Mouse (Mus musculus) brown adipose tissue, adult 24 weeks (tissue): ENCODE results near the gene Rab8a. TPM values are rescaled to one million over a fixed set of nuclear protein-coding genes. Genes with fewer than 3 reads are reported as not detected.
"Not testable (repeated sequence)": the region's sequence is repeated elsewhere in the genome, so short reads cannot be mapped to it uniquely, and the experiment has no call there.

Experiments used
- H3K27ac ChIP-seq: fragments of 200-500 bp; replicated peaks from 2 replicates; pipeline ENCODE4 v1.5.1; 2012; ENCODE audit warnings: low read depth, mild to moderate bottlenecking, low read length
- H3K4me1 ChIP-seq: fragments of 200-500 bp; 2 replicates; pipeline ENCODE4 v1.6.1; 2012; ENCODE audit warnings: low read length, mixed read lengths; ENCODE audit not compliant: control insufficient read depth, insufficient read depth, insufficient read length
- H3K4me3 ChIP-seq: fragments of 200-500 bp; 2 replicates; pipeline ENCODE4 v1.5.1; 2012; ENCODE audit warnings: low read depth, mild to moderate bottlenecking, low read length, moderate library complexity; ENCODE audit not compliant: insufficient read depth
- polyA plus RNA-seq: library from polyadenylated mRNA; stranded (reverse); fragments of >200 nt; gene quantifications from 2 replicates; pipeline ENCODE4 v1.2.4, GENCODE M21; 2012; ENCODE audit not compliant: missing spikeins, insufficient read depth, insufficient read length

The Rab8a gene
- polyA plus RNA-seq, result 33.8 and 56.6 TPM in 2 replicates

DNA sequence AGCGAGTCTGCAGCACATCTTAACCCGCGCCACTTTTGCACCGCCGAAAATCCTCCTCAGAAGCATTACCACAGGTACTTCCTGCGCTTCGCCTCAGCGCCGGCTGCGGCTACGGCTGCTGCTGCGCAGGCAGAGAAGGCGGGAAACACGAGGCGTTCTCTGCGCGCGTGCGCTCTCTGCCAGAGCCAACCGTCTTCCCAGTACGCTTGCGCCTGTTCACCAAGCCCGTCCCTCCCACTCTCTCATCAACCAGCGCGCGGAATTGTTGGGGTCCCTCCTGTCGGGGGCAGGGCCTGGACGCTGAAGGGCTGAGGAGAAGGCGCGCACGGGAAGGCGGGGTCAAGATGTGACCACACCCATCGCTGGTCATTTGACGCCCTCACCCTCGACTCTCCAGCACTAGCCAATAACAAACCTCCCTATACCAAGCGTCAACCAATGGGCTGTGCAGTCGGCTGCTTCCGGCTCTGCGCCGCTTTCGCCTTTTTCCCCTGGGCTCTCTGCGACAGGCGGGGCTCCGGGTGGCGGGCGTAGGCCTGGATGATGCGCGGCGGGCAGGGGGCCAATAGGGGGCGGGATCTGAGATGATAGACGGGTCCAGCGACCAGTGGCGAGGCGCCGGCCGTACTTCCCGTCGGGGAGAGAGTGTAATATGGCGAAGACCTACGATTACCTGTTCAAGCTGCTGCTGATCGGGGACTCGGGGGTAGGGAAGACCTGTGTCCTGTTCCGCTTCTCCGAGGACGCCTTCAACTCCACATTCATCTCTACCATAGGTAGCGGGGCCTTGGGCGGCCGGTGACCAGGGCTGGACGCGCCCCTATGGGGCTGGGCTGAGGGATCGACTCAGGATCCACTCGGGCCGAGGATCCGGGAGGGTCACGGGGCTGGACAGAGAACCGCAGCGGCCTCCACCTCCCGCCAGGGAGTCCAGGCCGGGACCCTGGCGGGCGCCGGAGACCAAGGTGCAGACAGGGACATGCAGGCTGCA is at the start of gene Rab8a:
Rab8a (plus strand) TSS at position 494 of the 991 bp plus-strand sequence.
- Histone ChIP-seq H3K4me3 (peak within 1 kb of the TSS; percentile 85), H3K27ac (peak within 1 kb of the TSS; percentile 78), H3K4me1 (peaks cover 7% of the 10 kb centered on the region)

DNA sequence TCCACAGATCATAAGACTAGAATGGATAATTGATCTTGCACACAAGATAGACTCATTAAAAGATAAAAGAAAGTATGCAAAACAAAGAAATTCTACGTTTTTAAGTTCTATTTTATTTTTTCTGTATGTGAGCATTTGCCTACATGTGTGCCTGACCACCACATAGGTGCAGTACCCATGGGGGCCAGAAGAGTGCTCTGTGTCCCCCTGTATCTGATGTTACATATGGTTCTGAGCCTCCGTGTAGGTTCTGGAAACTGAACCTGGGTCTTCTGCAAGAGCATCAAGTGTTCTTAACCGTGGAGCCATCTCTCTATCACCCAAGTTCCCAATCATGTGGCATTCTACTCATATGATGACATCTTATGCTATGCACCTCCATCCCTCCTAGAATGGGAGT is 48.5 kb upstream of the Rab8a start:
- Histone ChIP-seq H3K4me3 (no peak overlapping the region), H3K27ac (no peak overlapping the region)

DNA sequence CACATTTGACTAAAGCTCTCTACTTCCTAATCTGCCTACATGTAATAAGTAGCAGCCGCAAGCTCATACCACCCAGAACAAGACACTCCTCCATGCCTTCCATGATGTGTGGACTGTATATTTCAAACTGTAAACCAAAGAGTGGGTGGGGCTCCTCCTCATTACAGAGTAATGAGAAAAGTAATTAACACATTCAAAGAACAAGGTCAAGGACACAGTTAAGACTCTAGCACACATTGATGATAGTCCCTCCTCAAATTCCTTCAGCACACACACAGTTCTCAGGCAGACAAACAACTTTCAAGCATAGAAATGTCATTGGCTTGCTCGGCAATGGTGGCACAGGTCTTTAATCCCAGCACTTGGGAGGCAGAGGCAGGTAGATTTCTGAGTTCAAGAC is 45.8 kb upstream of the Rab8a start:
- H3K27ac ChIP-seq, result no peak overlapping the region
- H3K4me3 ChIP-seq, result no peak overlapping the region
- no peaks in the 10 kb centered on the region for H3K4me1 ChIP-seq

More for the DNA sequence above, 48.5 kb upstream of the Rab8a start:
- H3K4me1 ChIP-seq, result no peaks in the 10 kb centered on the region

DNA sequence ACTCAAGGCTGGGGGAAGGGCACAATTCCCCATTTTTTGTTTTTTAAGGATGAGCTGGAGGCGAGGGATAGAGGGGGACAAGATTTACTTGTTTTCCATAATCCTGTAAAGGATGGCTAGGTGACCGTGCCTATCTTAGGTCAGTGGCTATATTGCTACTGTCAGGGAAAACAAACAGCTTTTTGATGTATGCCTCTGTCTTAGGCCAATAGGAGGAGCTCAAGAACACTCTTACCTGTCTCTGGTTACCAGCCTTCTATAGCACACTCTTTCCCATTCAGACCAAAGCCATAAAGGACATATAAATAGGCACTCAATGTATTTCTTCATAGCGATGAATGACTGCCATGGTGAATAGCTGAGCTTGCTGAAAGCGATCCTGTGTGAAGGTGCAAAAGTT is 42.4 kb upstream of the Rab8a start:
- no peak overlapping the region for H3K4me3 ChIP-seq
- H3K4me1 ChIP-seq, result no peaks in the 10 kb centered on the region
- H3K27ac ChIP-seq, result no peak overlapping the region

DNA sequence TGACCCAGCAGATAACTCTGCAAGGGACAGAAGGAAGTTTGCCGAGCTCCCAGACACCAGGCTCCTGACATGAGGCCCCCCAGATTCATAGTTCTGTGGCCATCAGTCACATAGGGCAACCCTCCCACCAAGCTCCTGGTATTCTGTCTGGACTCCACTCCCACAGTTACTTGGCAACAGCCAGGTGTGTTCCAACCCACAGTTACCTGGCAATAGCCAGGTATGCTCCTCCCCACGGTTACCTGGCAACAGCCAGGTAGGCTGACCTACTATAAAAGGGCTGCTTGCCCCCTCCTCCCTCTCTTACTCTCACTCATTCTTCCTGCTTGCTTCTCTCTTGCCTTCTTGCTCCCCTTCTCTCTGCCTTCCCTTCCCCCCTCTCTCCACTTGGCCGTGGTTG is 39.5 kb upstream of the Rab8a start:
- H3K27ac ChIP-seq, H3K4me3 ChIP-seq, H3K4me1 ChIP-seq: not testable (repeated sequence)

DNA sequence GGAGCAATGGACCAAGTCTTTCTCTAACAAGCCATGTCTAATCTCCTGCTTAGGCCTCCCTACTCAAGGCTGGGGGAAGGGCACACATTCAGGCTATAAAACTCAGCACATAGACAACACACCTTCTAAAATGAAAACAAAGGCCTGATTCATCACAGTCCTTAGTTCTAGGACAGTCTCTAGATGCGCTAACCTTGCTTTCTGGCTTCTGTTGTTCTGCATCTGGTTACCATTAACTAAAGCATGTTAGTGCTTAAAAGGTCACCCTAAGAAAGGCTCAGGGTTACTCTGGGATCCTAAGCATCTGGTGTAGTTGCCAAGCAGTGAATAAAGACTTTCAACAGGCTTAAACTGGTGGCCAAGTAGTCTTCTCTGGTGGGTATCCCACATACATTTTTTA is 39.0 kb upstream of the Rab8a start:
- Histone ChIP-seq H3K4me1 (no peaks in the 10 kb centered on the region), H3K4me3 (no peak overlapping the region), H3K27ac (no peak overlapping the region)

DNA sequence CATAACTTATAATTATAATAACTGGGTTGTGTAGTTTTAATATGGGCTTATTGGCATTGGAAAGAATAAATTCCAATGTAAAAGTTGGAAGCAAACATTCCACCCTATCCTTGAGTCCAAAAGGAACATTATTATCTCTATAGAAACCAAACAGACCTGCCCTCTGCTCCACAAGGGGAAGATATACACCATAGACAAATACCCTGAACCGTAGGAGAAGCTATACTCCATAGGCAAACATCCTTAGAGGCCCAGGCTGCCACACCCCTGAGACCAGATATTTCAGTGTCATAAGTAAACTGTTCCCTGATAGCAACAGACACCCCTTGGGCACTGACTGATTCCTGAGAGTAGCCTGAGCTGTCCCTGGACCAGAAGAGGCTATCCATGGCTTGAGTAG is 33.2 kb upstream of the Rab8a start:
- Histone ChIP-seq H3K27ac (no peak overlapping the region), H3K4me1 (0 out of 2 replicates have a peak, but pooled peaks cover 8% of the 10 kb centered on the region), H3K4me3 (no peak overlapping the region)

DNA sequence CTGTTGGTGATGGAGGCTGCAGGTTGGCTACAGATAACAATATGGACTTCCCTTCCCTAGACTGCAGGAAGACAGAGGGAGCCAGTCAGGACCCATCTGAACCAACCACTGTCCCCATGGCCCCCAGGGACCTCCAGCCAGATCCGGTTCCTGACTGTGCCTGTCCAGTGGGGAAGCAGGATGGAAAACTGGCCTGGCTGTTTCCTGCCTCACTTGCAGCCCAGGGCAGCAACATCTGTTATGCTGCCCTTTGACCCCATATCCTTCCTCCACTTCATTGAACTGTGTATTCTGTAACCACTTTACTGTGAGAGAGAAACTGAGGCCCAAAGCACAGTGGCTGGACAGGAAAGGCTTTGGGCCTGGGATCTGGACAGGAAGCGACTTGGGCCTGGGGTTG is 29.7 kb upstream of the Rab8a start:
- Histone ChIP-seq H3K4me3 (no peak overlapping the region), H3K27ac (peak overlapping the region; percentile 55), H3K4me1 (0 out of 2 replicates have a peak, but pooled peaks cover 9% of the 10 kb centered on the region)

DNA sequence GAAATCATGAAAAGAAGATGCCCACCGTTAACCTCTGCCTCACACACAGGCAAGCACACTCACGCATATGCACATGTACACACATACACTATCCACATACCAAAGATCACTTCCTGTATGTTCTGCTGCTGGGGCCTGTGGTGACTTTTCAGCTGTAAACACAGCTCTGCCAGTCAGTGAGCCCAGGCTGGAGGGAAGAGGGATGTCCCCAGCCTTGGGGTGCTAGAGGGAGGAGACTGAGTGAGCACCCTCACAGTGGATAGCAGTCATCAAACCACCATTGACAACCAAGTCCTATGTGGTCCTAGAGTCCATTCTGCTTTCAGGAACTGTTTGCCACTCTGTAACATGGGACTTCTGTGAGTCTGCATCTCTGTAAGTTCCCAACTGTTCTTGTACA is 29.1 kb upstream of the Rab8a start:
- Histone ChIP-seq H3K4me1 (0 out of 2 replicates have a peak, but pooled peaks cover 9% of the 10 kb centered on the region), H3K4me3 (no peak overlapping the region), H3K27ac (peak overlapping the region; percentile 55)

DNA sequence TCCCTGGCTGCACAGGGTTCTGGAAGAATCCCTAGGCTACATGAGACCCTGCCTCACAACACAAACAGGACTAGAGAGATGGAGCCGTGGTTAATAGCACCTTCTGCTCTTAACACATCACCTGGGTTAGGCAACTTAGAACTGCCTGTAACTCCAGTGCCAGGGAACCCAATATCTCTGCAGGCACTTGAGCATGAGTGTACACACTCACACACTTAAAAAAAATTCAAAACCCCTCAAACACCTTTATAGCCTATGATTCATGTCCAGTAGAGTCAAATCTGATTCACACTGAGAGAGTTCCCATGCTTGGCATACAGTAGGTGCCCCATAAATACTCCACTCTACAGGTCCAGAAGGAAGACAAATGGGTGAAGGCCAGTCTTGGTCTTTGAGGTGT is 28.6 kb upstream of the Rab8a start:
- Histone ChIP-seq H3K4me3 (no peak overlapping the region), H3K27ac (no peak overlapping the region), H3K4me1 (peaks cover 10% of the 10 kb centered on the region; the same call in 1 of the 2 replicates)

DNA sequence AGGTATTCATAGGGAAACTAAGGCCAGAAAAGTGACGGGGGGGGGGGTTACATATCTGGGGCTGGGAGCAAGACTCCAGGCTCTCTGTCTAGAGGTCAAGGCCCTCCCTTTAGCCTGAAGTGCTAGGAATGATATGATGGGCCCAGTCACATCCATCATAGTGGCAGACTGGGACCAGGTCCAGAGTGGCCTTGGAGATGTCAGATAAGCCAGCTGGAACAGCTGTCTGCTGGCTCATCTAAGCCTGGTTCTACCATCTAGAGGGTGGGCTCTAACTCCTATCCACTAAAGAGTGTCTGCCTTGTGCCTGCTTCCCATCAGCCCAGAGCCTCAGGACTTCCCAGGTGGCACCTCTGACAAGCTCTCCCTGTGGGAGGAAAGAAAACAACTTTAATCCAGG is 28.1 kb upstream of the Rab8a start:
- Histone ChIP-seq H3K27ac (no peak overlapping the region), H3K4me1 (peaks cover 14% of the 10 kb centered on the region; the same call in 1 of the 2 replicates), H3K4me3 (no peak overlapping the region)

DNA sequence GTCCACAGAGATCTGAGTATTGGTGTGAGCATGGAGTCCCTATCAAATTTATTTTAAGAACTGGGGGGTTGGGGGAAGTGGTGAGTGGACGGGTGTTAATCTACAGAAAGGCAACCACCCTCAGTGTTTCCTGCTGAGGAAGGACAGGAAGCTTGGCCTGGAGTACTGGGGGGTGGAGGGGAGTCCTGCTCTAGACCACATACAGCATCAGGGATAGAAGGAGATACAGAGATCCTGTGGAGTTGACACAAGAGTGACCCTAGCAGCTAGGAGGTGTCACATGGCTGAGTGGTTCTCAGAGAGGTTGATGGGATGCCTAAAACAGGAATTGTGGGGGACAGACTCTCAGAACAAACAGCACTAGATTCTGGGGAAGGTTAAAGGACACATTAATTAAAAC is 27.5 kb upstream of the Rab8a start:
- peaks cover 16% of the 10 kb centered on the region; the same call in 1 of the 2 replicates for H3K4me1 ChIP-seq
- H3K27ac ChIP-seq, result no peak overlapping the region
- H3K4me3 ChIP-seq, result no peak overlapping the region

DNA sequence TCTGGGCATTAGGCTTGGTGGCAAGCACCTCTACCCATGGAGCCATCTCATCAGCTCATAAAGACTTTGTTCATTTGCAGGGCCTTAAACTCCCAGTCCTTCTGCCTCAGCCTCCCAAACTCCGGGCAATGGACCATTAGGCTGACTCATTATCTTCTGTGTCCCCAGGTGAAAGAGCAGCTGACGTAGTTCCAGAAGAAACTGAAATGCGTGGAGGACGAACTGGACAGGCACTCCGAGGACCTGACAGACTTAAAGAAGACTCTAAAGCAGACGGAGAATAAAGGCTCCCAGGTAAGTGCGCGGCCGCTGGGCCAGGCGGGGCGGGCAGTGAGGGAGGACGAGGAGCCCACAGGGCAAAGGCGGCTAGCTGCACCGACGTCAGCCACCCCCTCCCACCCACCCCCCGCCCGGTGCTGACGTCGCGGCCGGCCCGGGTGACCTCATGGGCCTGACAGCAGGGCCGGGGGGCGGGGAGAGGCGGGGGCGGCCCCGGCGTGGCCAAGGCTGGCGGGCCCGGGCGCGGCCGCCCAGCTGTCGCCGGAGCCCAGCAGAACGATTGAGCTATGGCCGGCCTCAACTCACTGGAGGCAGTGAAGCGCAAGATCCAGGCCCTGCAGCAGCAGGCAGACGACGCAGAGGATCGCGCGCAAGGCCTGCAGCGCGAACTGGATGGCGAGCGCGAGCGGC is 26.1 kb upstream of the Rab8a start, which contains the start of gene Tpm4:
Tpm4 (plus strand) TSS at position 220 of the 690 bp plus-strand sequence.
- Histone ChIP-seq H3K27ac (peak within 1 kb of the TSS; percentile 100), H3K4me3 (peak within 1 kb of the TSS; percentile 98), H3K4me1 (peaks cover 16% of the 10 kb centered on the region; the same call in 1 of the 2 replicates)

DNA sequence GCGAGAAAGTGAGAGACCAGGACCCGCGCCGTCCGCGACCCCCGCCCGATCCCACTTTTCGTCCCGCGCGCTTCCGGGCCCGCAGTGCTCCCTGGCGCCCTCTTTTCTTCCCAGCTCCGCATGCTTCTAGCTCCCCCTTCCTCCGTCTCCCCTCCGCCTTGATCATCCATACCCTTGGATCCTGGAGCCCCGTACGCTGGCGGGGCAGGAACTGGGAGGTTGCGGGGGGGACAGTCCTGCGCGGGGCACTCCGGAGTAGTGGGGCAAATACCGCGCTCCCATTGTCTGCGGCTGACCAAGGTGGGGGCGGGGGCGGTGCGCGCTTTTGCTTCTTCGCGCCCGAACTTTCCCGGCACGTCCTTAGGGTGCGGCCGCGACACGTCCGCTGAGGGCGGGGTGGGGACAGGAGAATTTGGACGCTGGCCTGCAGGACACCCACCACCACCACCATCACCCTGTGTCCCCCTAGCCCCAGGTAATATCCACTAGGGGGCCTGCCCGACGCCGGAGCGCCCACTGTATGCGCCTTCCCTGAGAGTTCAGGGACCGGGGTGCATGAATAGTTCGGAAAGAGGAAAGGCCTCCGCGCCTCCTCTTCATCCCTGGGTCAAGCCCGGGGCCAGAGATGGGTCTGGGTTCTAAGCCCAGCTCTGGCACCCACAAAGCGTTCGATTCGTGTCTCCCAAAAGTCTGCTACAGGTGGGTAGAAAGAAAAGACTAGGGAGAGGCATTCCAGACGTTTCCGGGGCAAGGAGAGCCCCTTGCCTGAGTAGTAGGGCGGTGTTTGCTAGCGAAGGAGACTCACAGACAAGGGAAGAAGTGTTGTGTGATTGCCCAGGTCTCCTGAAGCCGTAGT is 25.3 kb upstream of the Rab8a start:
- peak overlapping the region; percentile 100 for H3K27ac ChIP-seq
- peak overlapping the region; percentile 98 for H3K4me3 ChIP-seq
- H3K4me1 ChIP-seq, result peaks cover 16% of the 10 kb centered on the region; the same call in 1 of the 2 replicates
